Mouse (Mus musculus): ENCODE results near the gene Cacng7. TPM values are rescaled to one million over a fixed set of nuclear protein-coding genes. Genes with fewer than 3 reads are reported as not detected.

The Cacng7 gene
- total and polyA plus RNA-seq, 3 experiments, result 0.04 to 0.11 TPM; not detected in 1

DNA sequence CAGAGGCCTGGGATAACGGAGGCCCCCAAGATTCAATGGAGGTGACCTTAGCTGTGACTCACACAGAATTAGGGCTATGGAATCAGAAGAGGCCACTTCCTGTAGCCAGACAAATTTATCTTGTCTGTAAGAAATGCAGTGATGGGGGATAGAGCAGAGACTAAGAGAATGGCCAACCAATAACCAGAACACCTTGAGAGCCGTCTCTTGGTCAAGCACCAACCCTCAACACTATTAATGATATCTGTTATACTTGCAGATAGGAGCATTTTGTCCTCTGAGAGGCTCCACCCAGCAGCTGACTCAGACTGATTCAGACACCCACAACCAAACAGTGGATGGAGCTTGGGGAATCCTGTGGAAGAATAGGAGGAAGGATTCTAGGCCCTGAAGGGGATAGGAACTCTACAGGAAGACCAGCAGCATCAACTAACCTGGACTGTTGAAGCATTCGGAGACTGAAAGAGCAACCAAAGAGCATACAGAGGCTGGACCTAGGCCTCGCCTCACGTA, 52.1 kb downstream of the Cacng7 start:
- H3K36me3 ChIP-seq (ENCODE audit: control insufficient read depth in 1 of 2, insufficient read depth in 2 of 2, low read length in 2 of 2), result peaks cover 4 to 18% of the 10 kb centered on the region in 2 experiments
- H3K9ac ChIP-seq (ENCODE audit: control insufficient read depth, low read depth, low read length, poor library complexity, severe bottlenecking), result no peak overlapping the region
- no peak overlapping the region for H3K4me3 ChIP-seq (ENCODE audit: control insufficient read depth in 1 of 2, insufficient read depth in 1 of 2, low read depth in 2 of 2, low read length in 2 of 2)
- H3K4me1 ChIP-seq (ENCODE audit: control insufficient read depth in 1 of 2, insufficient read depth in 2 of 2, low read length in 2 of 2), result peaks cover 0 to 15% of the 10 kb centered on the region in 2 experiments; a peak in 2 of 4 replicates
- DNase-seq (ENCODE audit: low read depth, low spot score), result no peak
- H3K27me3 ChIP-seq (ENCODE audit: control insufficient read depth in 1 of 2, insufficient read depth in 2 of 2, low read length in 2 of 2), result no peaks in the 10 kb centered on the region
- TF ChIP-seq POLR2A (IDR thresholded peaks at IDR 0.05; ENCODE audit: control insufficient read depth in 1 of 2, insufficient read depth in 1 of 2, low read depth in 1 of 2, low read length in 2 of 2, poor library complexity in 1 of 2), result peak in 1 of 2 experiments; percentile 54; a peak in 2 of 4 replicates
- TF ChIP-seq POLR2AphosphoS2 (IDR thresholded peaks at IDR 0.05; ENCODE audit: low read length), result peak; percentile 70
- TF ChIP-seq ZMIZ1 (IDR thresholded peaks at IDR 0.05; ENCODE audit: low read depth, low read length), result peak; percentile 45
- TF ChIP-seq JUND (IDR thresholded peaks at IDR 0.05; ENCODE audit: low read depth, low read length), result no peak
- peak overlapping the region; percentile 29 for H3K27ac ChIP-seq (ENCODE audit: control insufficient read depth, low read depth, low read length)
- no peaks in the 10 kb centered on the region for H3K9me3 ChIP-seq (replicated peaks; ENCODE audit: insufficient read depth, low read length)
- H3K79me2 ChIP-seq (ENCODE audit: control insufficient read depth, insufficient read depth, low read length, poor library complexity), result peaks cover 13% of the 10 kb centered on the region

GRCm38 (mm10) chr7:3386036-3386730, 53.4 kb downstream of the Cacng7 start:
- Histone ChIP-seq H3K9me3 (replicated peaks; ENCODE audit: insufficient read depth, low read length) (no peaks in the 10 kb centered on the region), H3K27ac (ENCODE audit: control insufficient read depth, low read depth, low read length) (peak overlapping the region; percentile 88), H3K4me3 (ENCODE audit: control insufficient read depth in 1 of 2, insufficient read depth in 1 of 2, low read depth in 2 of 2, low read length in 2 of 2) (peak overlapping the region; percentile 64 to 69), H3K9ac (ENCODE audit: control insufficient read depth, low read depth, low read length, poor library complexity, severe bottlenecking) (peak overlapping the region; percentile 70), H3K27me3 (ENCODE audit: control insufficient read depth in 1 of 2, insufficient read depth in 2 of 2, low read length in 2 of 2) (no peaks in the 10 kb centered on the region), H3K36me3 (ENCODE audit: control insufficient read depth in 1 of 2, insufficient read depth in 2 of 2, low read length in 2 of 2) (peaks cover 4 to 20% of the 10 kb centered on the region in 2 experiments), H3K4me1 (ENCODE audit: control insufficient read depth in 1 of 2, insufficient read depth in 2 of 2, low read length in 2 of 2) (peaks cover 0 to 17% of the 10 kb centered on the region in 2 experiments; a peak in 3 of 4 replicates), H3K79me2 (ENCODE audit: control insufficient read depth, insufficient read depth, low read length, poor library complexity) (peaks cover 16% of the 10 kb centered on the region)
- peak; percentile 52 for DNase-seq (ENCODE audit: low read depth, low spot score)
- TF ChIP-seq TAL1 (IDR thresholded peaks at IDR 0.05; ENCODE audit: low read length) (no peak), ETS1 (IDR thresholded peaks at IDR 0.05; ENCODE audit: low read depth, low read length) (no peak), CTCF (IDR thresholded peaks at IDR 0.05 in 2 of 3, conservative IDR thresholded peaks at IDR 0.05 in 1 of 3; ENCODE audit: control insufficient read depth in 1 of 3, insufficient read depth in 1 of 3, low read depth in 2 of 3, low read length in 3 of 3, poor library complexity in 1 of 3, severe bottlenecking in 1 of 3) (no peak), UBTF (IDR thresholded peaks at IDR 0.05; ENCODE audit: borderline replicate concordance, insufficient read depth, low read depth, low read length) (no peak), SIN3A (IDR thresholded peaks at IDR 0.05; ENCODE audit: low read length) (no peak; the same call in 1 of the 2 replicates), POLR2AphosphoS2 (IDR thresholded peaks at IDR 0.05; ENCODE audit: low read length) (no peak), GABPA (IDR thresholded peaks at IDR 0.05; ENCODE audit: low read depth, low read length) (no peak), ZKSCAN1 (IDR thresholded peaks at IDR 0.05; ENCODE audit: low read depth, low read length) (no peak), POLR2A (IDR thresholded peaks at IDR 0.05; ENCODE audit: control insufficient read depth in 1 of 2, insufficient read depth in 1 of 2, low read depth in 1 of 2, low read length in 2 of 2, poor library complexity in 1 of 2) (peak; percentile 26 to 32; a peak in 1 of 4 replicates), CHD1 (IDR thresholded peaks at IDR 0.05; ENCODE audit: low read depth, low read length) (0 out of 2 replicates have a peak, but pooled peaks have one; percentile 47), EP300 (IDR thresholded peaks at IDR 0.05; ENCODE audit: low read depth in 1 of 2, low read length in 2 of 2) (no peak), MYC (IDR thresholded peaks at IDR 0.05; ENCODE audit: low read depth, low read length) (no peak), BHLHE40 (IDR thresholded peaks at IDR 0.05; ENCODE audit: borderline replicate concordance, low read depth, low read length) (no peak), MAZ (IDR thresholded peaks at IDR 0.05; ENCODE audit: low read depth, low read length) (no peak), E2F4 (IDR thresholded peaks at IDR 0.05; ENCODE audit: borderline replicate concordance, low read depth, low read length) (no peak), MEF2A (IDR thresholded peaks at IDR 0.05; ENCODE audit: extremely low read depth, insufficient replicate concordance, low read depth, low read length, poor library complexity, severe bottlenecking) (no peak), NRF1 (IDR thresholded peaks at IDR 0.05; ENCODE audit: insufficient read depth, low read depth, low read length, poor library complexity, severe bottlenecking) (no peak), MAFK (IDR thresholded peaks at IDR 0.05; ENCODE audit: borderline replicate concordance, low read depth, low read length) (no peak), TCF12 (IDR thresholded peaks at IDR 0.05; ENCODE audit: low read depth, low read length) (no peak), MAX (IDR thresholded peaks at IDR 0.05; ENCODE audit: low read length) (peak; percentile 45; the same call in 1 of the 2 replicates), MXI1 (IDR thresholded peaks at IDR 0.05; ENCODE audit: low read depth, low read length) (peak; percentile 59; the same call in 1 of the 2 replicates), ZMIZ1 (IDR thresholded peaks at IDR 0.05; ENCODE audit: low read depth, low read length) (no peak), JUND (IDR thresholded peaks at IDR 0.05; ENCODE audit: low read depth, low read length) (no peak), MYB (IDR thresholded peaks at IDR 0.05; ENCODE audit: low read depth, low read length) (no peak), TBP (IDR thresholded peaks at IDR 0.05; ENCODE audit: low read depth, low read length) (no peak), CHD2 (IDR thresholded peaks at IDR 0.05; ENCODE audit: low read length) (no peak), SMC3 (IDR thresholded peaks at IDR 0.05; ENCODE audit: low read depth, low read length) (0 out of 2 replicates have a peak, but pooled peaks have one; percentile 1), USF2 (IDR thresholded peaks at IDR 0.05; ENCODE audit: borderline replicate concordance in 1 of 2, insufficient read depth in 1 of 2, low read depth in 1 of 2, low read length in 2 of 2) (no peak)

Data from MEL (cell line).